Mouse (Mus musculus): ENCODE results near the gene Ndufb2.

The Ndufb2 gene

DNA sequence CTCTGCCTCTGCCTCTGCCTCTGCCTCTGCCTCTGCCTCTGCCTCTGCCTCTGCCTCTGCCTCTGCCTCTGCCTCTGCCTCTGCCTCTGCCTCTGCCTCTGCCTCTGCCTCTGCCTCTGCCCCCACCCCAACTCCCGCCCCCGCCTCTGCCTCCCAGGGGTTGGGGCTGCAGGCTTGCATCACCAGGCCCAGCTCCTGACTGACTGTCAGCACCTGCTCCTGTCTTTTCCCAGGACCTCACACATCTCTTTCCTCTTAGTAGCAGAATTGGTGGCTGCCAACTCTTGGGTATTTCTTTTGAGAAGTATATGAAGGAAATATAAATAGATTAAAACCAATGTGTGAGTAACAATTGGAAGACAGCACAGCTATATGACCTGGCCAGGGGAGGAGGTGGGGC lies 11.8 kb upstream of the Ndufb2 start:
- DNase-seq = no peak

DNA sequence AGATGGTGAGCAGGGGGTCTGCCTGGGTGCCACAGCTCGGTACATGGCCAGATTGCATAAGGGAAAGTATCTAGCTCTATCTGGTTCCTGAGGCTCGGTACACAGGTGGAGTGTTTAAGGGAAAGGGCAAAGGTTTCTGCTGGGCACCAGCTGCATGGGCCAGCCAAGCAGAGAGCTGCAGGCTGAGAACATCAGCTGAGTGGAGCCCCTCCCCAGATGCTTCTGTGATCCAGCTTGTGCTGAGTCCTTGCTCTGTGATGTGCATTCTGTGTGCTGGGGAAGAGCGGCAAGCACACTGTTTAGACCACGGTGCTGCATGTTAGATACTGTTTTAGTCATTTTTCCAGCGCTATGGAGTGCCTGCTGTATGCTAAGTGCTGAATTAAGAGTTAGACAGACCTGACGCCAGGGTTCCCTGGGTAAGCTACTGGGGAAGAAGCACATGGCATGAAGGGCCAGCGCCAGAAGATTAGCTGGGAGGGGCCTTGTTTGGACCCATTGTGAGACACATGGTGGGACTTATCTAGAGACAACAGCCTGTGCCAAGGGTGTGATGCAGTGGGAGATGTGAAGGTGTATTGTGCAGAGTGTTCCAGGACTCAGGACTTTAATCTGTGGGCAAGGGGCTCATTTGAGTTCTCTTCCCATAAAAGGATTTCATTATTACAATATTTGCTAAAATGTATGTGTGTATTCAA lies 11.1 kb upstream of the Ndufb2 start:
- no peak for DNase-seq

- no peak for DNase-seq
Observed at GRCm38 (mm10) chr6:39585517-39585916, 6.9 kb upstream of the Ndufb2 start, which contains the start of gene Gm42420. TSS of gene Gm42420 (plus strand) at chr6:39585753.

DNA sequence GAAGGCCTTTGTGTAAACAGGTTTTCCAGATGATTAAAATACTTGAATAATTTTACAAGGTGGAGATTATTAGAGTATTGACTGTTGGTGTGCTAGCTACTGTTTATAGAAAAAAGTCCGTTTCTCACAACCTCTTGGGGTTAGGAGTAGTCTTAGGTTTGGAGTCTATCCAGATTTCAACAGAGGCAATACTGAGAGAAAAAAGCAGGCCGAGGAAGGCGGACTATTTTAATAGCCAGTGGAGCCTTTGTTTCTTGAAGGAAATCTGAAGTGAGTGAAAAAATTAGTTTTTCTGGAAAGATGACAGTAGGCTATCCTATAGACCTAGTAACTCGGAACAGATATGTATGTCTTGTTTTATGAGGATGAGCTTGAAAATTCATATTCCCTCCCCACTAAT lies 893 bp upstream of the Ndufb2 start:
- no peak for DNase-seq

GRCm38 (mm10) chr6:39600851-39601250 lies 8.5 kb downstream of the Ndufb2 start:
- peak in 1 of 2 experiments; percentile 5 for DNase-seq

GRCm38 (mm10) chr6:39601828-39602227 lies 9.5 kb downstream of the Ndufb2 start:
- DNase-seq = no peak

DNA sequence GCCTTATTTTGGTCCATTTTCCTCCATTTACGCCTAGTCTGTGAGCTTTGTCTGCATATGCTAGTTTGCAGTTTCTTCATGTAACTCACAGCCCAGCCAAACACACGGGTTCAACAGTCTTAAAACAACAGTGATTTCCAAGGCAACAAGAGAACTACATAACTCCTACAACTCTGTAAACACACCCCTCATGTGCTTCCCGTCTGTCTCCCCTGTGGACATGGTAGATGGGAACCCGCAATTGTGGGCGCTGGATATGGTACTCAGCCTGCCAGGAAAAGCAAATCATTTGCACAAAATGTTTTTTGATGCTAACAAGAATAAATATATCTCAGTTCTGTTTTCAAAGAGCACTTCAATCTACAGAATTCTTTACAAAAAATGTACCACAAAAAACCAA lies 12.2 kb downstream of the Ndufb2 start:
- DNase-seq = no peak

- DNase-seq = no peak
Observed at GRCm38 (mm10) chr6:39606056-39606455, 13.7 kb downstream of the Ndufb2 start.

- peak in 1 of 2 experiments; percentile 13 for DNase-seq
Observed at GRCm38 (mm10) chr6:39606862-39607261, 14.5 kb downstream of the Ndufb2 start.

GRCm38 (mm10) chr6:39607365-39607764 lies 15.0 kb downstream of the Ndufb2 start:
- no peak for DNase-seq

DNA sequence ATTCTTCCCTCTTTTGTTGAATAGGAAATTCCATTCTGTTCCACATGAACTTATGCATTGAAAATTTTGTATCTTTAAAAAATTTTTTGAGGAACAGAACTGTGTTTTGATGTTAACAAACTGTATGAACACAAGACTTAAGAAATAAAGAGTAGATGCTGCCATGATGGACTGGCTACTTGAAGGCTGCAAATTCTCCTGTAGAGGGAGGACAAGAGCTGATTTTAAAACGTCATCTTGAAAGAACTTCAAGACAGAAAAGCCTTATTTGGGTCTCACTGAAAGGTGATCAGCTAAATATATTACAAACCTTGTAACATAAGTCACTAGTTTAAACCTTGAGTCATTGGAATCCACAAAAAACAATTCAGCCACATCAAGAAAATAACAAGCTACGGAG lies 17.8 kb downstream of the Ndufb2 start:
- no peak for DNase-seq

DNA sequence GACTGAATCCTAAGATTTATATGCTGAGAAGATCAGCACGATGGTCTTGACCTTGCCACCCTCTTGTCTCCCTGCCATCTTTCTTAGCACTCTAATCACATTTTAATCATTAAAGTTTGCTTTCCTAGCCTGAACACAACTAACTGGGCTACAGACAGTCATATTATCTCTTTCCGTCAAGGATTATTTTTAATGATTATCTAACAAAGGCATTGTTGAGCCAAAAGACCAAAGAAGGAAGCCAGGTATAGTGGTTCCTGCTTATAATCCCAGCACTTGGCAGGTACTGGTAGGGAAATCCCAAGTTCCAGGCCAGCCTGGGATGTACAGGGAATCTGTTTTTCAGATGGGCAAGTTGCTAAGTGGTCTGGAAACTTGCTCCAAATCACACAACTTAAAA lies 18.9 kb downstream of the Ndufb2 start:
- no peak for DNase-seq
